Mouse (Mus musculus): ENCODE measurements around the gene Fgf7. TPM values are rescaled to one million over a fixed set of nuclear protein-coding genes. Genes with fewer than 3 reads are reported as not detected.

The Fgf7 gene
- polyA plus RNA-seq, 1 experiment from 2014 or later = 1.1 TPM

Other genes with a start within 250 kb of the Fgf7 start
- gene Galk2, start 175.5 kb upstream of the Fgf7 start, polyA plus RNA-seq (2014; fragmentation: Nextera tagmentation; extraction: Ambion mirVana) = 35.2 and 38.9 TPM in 2 replicates
- 81.9 and 84.1 TPM in 2 replicates for gene Cops2, start 175.5 kb upstream of the Fgf7 start, polyA plus RNA-seq (2014; fragmentation: Nextera tagmentation; extraction: Ambion mirVana)
- gene Fam227b, start 117.3 kb downstream of the Fgf7 start, polyA plus RNA-seq (2014; fragmentation: Nextera tagmentation; extraction: Ambion mirVana) = 0.10 TPM in 1 of 2 replicates, not detected in the other
- gene Dtwd1, start 117.5 kb downstream of the Fgf7 start, polyA plus RNA-seq (2014; fragmentation: Nextera tagmentation; extraction: Ambion mirVana) = 20.1 and 20.6 TPM in 2 replicates
- gene Gm17555, start 180.4 kb downstream of the Fgf7 start, polyA plus RNA-seq (2014; fragmentation: Nextera tagmentation; extraction: Ambion mirVana) = not detected in 2 replicates

All from heart, embryonic 11.5 days (tissue).